Mouse (Mus musculus): ENCODE results near the gene Cbx3. TPM values are rescaled to one million over a fixed set of nuclear protein-coding genes. Genes with fewer than 3 reads are reported as not detected.

Gene Cbx3
- polyA plus RNA-seq, 1 experiment = 1.9 TPM

GRCm38 (mm10) chr6:51486076-51486710, 16.0 kb downstream of the Cbx3 start:
- no peak overlapping the region for H3K27ac ChIP-seq (ENCODE audit: insufficient read depth, low read depth, low read length)
- peaks cover 2% of the 10 kb centered on the region; the same call in 1 of the 2 replicates for H3K4me1 ChIP-seq (ENCODE audit: control insufficient read depth, insufficient read depth, insufficient read length, low read length)
- H3K4me3 ChIP-seq (ENCODE audit: low read depth, low read length) = no peak overlapping the region
- 44% methylated on average over 7 of the region's 7 CpGs for WGBS
- H3K36me3 ChIP-seq (ENCODE audit: control insufficient read depth, insufficient read depth, low read length) = peaks cover 13% of the 10 kb centered on the region
- no peaks in the 10 kb centered on the region for H3K27me3 ChIP-seq (ENCODE audit: control insufficient read depth, insufficient read depth, low read length)
- no peak for TF ChIP-seq POLR2A (IDR thresholded peaks at IDR 0.05; ENCODE audit: low read depth, low read length)
- no peak for TF ChIP-seq CTCF (IDR thresholded peaks at IDR 0.05; ENCODE audit: extremely low read depth, insufficient read length, insufficient replicate concordance, low read depth, low read length)

GRCm38 (mm10) chr6:51486731-51487130, 16.6 kb downstream of the Cbx3 start:
- 91% methylated on average over 5 of the region's 5 CpGs for WGBS
- Histone ChIP-seq H3K36me3 (ENCODE audit: control insufficient read depth, insufficient read depth, low read length) (peaks cover 9% of the 10 kb centered on the region), H3K4me1 (ENCODE audit: control insufficient read depth, insufficient read depth, insufficient read length, low read length) (peaks cover 2% of the 10 kb centered on the region; the same call in 1 of the 2 replicates), H3K27ac (ENCODE audit: insufficient read depth, low read depth, low read length) (no peak overlapping the region), H3K27me3 (ENCODE audit: control insufficient read depth, insufficient read depth, low read length) (no peaks in the 10 kb centered on the region), H3K4me3 (ENCODE audit: low read depth, low read length) (no peak overlapping the region)
- TF ChIP-seq CTCF (IDR thresholded peaks at IDR 0.05; ENCODE audit: extremely low read depth, insufficient read length, insufficient replicate concordance, low read depth, low read length) (no peak), POLR2A (IDR thresholded peaks at IDR 0.05; ENCODE audit: low read depth, low read length) (no peak)

- H3K4me3 ChIP-seq (ENCODE audit: low read depth, low read length) = no peak overlapping the region
- TF ChIP-seq CTCF (IDR thresholded peaks at IDR 0.05; ENCODE audit: extremely low read depth, insufficient read length, insufficient replicate concordance, low read depth, low read length) = no peak
- no peak for TF ChIP-seq POLR2A (IDR thresholded peaks at IDR 0.05; ENCODE audit: low read depth, low read length)
- no peak overlapping the region for H3K27ac ChIP-seq (ENCODE audit: insufficient read depth, low read depth, low read length)
- peaks cover 1% of the 10 kb centered on the region; the same call in 1 of the 2 replicates for H3K27me3 ChIP-seq (ENCODE audit: control insufficient read depth, insufficient read depth, low read length)
- peaks cover 2% of the 10 kb centered on the region; the same call in 1 of the 2 replicates for H3K4me1 ChIP-seq (ENCODE audit: control insufficient read depth, insufficient read depth, insufficient read length, low read length)
- no peaks in the 10 kb centered on the region for H3K36me3 ChIP-seq (ENCODE audit: control insufficient read depth, insufficient read depth, low read length)
- 11% methylated on average over 2 of the region's 2 CpGs for WGBS
Measured at GRCm38 (mm10) chr6:51489787-51490186, 19.6 kb downstream of the Cbx3 start.

GRCm38 (mm10) chr6:51497321-51498111, 27.4 kb downstream of the Cbx3 start:
- 31% methylated on average over 8 of the region's 8 CpGs for WGBS
- no peaks in the 10 kb centered on the region for H3K4me1 ChIP-seq (ENCODE audit: control insufficient read depth, insufficient read depth, insufficient read length, low read length)
- no peak overlapping the region for H3K4me3 ChIP-seq (ENCODE audit: low read depth, low read length)
- no peak overlapping the region for H3K27ac ChIP-seq (ENCODE audit: insufficient read depth, low read depth, low read length)
- H3K27me3 ChIP-seq (ENCODE audit: control insufficient read depth, insufficient read depth, low read length) = peaks cover 8% of the 10 kb centered on the region; the same call in 1 of the 2 replicates
- TF ChIP-seq CTCF (IDR thresholded peaks at IDR 0.05; ENCODE audit: extremely low read depth, insufficient read length, insufficient replicate concordance, low read depth, low read length) (no peak), POLR2A (IDR thresholded peaks at IDR 0.05; ENCODE audit: low read depth, low read length) (no peak)
- H3K36me3 ChIP-seq (ENCODE audit: control insufficient read depth, insufficient read depth, low read length) = no peaks in the 10 kb centered on the region

GRCm38 (mm10) chr6:51505671-51506070, 35.5 kb downstream of the Cbx3 start:
- 24% methylated on average over 1 of the region's 1 CpGs for WGBS
- Histone ChIP-seq H3K4me1 (ENCODE audit: control insufficient read depth, insufficient read depth, insufficient read length, low read length) (peaks cover 4% of the 10 kb centered on the region; the same call in 1 of the 2 replicates), H3K27me3 (ENCODE audit: control insufficient read depth, insufficient read depth, low read length) (no peaks in the 10 kb centered on the region), H3K36me3 (ENCODE audit: control insufficient read depth, insufficient read depth, low read length) (no peaks in the 10 kb centered on the region), H3K27ac (ENCODE audit: insufficient read depth, low read depth, low read length) (no peak overlapping the region), H3K4me3 (ENCODE audit: low read depth, low read length) (no peak overlapping the region)
- TF ChIP-seq POLR2A (IDR thresholded peaks at IDR 0.05; ENCODE audit: low read depth, low read length) (no peak), CTCF (IDR thresholded peaks at IDR 0.05; ENCODE audit: extremely low read depth, insufficient read length, insufficient replicate concordance, low read depth, low read length) (no peak)

- Histone ChIP-seq H3K27ac (ENCODE audit: insufficient read depth, low read depth, low read length) (no peak overlapping the region), H3K27me3 (ENCODE audit: control insufficient read depth, insufficient read depth, low read length) (no peaks in the 10 kb centered on the region), H3K36me3 (ENCODE audit: control insufficient read depth, insufficient read depth, low read length) (no peaks in the 10 kb centered on the region), H3K4me1 (ENCODE audit: control insufficient read depth, insufficient read depth, insufficient read length, low read length) (peaks cover 4% of the 10 kb centered on the region; the same call in 1 of the 2 replicates), H3K4me3 (ENCODE audit: low read depth, low read length) (no peak overlapping the region)
- 75% methylated on average over 2 of the region's 2 CpGs for WGBS
- no peak for TF ChIP-seq POLR2A (IDR thresholded peaks at IDR 0.05; ENCODE audit: low read depth, low read length)
Measured at GRCm38 (mm10) chr6:51507556-51507955, 37.4 kb downstream of the Cbx3 start.

All from small intestine, adult 2 months (tissue).